Comparison of ENCODE assay signal across 8 mouse cellular contexts in the genomic region with DNA sequence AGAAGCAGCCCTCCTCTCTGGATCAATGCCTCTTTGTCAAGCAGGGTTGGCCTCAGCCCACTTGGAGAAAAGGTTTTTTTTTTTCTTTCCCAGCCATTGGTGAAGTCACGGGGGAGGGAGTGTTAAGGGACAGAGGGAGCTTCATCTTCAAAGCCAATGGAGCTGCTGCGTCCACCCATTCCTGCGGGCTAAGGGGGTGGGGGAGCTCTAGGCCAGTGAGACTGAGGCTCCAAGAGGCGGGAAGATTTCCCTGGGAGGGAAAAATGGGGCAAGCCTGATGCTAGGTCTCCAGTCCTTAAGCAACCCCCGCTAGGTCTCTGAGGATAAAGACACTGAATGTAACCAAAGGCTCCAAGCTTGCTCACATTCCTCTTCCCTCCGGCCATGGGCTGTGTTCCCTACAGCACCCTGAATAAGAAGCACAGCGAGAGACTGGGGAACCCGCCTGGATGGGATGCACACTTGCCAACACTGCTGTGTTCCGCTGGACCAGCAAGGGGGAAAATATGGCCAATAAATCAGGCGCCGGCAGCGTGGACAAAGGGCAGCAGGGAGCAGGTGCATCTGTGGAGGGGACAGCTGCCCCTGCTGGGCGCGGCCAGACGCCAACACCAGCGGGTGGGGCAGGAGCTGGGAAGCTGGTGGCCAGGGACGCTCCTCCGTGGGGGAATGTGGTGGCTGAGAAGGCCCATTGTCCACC. TPM values are rescaled to one million over a fixed set of nuclear protein-coding genes. Genes with fewer than 3 reads are reported as not detected.
DNase-seq lines count a peak whose midpoint lies in the region; ATAC-seq and TF ChIP-seq lines count a peak whose summit lies in the region.

No protein-coding gene starts in this region.

- H3K36me3 ChIP-seq in kidney, adult 2 months (ENCODE audit: control insufficient read depth, insufficient read depth, low read length): no peaks in the 10 kb centered on the region
- H3K36me3 ChIP-seq in neural tube, embryonic 14.5 days (ENCODE audit: control insufficient read depth, insufficient read depth, low read length): no peaks in the 10 kb centered on the region

- peak overlapping the region; percentile 35 for H3K4me2 ChIP-seq in neural tube, embryonic 14.5 days (ENCODE audit: low read depth, low read length)

- WGBS in kidney, adult 2 months: 54% methylated on average over 18 of the region's 18 CpGs
- 3% methylated on average over 18 of the region's 18 CpGs for WGBS in neural tube, embryonic 14.5 days

- no peak overlapping the region for H3K9ac ChIP-seq in neural tube, embryonic 14.5 days (replicated peaks; ENCODE audit: low read depth, low read length)

- H3K4me1 ChIP-seq in kidney, adult 2 months (ENCODE audit: control insufficient read depth, insufficient read depth, low read length): peaks cover 46% of the 10 kb centered on the region
- H3K4me1 ChIP-seq in neural tube, embryonic 14.5 days (ENCODE audit: control insufficient read depth, insufficient read depth, low read length): peaks cover 80% of the 10 kb centered on the region

- no peak for TF ChIP-seq CTCF in kidney, adult 2 months (conservative IDR thresholded peaks at IDR 0.05; ENCODE audit: insufficient read depth, insufficient read length, low read depth, low read length)

- DNase-seq in kidney, adult 2 months: peak; percentile 35
- no peak for DNase-seq in kidney, postnatal 14 days
- DNase-seq in cerebellum, postnatal 25 days: peak; percentile 44 to 53
- DNase-seq in heart, adult 9 months (ENCODE audit: low spot score in 2 of 2): peak; percentile 57 to 71
- peak; percentile 73 to 80 for DNase-seq in layer of hippocampus, postnatal 10 days (ENCODE audit: low spot score in 2 of 2)
- DNase-seq in ovary, postnatal 14 days (ENCODE audit: low spot score): no peak
- no peak for DNase-seq in adrenal gland, postnatal 14 days

- H3K27ac ChIP-seq in kidney, adult 2 months (ENCODE audit: insufficient read depth, low read depth, low read length): no peak overlapping the region
- H3K27ac ChIP-seq in neural tube, embryonic 14.5 days (ENCODE audit: low read depth, low read length): peak overlapping the region; percentile 88

- no peaks in the 10 kb centered on the region for H3K27me3 ChIP-seq in kidney, adult 2 months (replicated peaks; ENCODE audit: control insufficient read depth, insufficient read depth, low read length)
- no peaks in the 10 kb centered on the region for H3K27me3 ChIP-seq in neural tube, embryonic 14.5 days (ENCODE audit: control insufficient read depth, insufficient read depth, low read length)

- ATAC-seq in neural tube, embryonic 14.5 days (ENCODE audit: low read depth): peak; percentile 50

- no peaks in the 10 kb centered on the region for H3K9me3 ChIP-seq in neural tube, embryonic 14.5 days (ENCODE audit: control insufficient read depth, low read length)

- no peak overlapping the region for H3K4me3 ChIP-seq in kidney, adult 2 months (ENCODE audit: insufficient read depth, low read depth, low read length)
- no peak overlapping the region for H3K4me3 ChIP-seq in neural tube, embryonic 14.5 days (ENCODE audit: low read depth, low read length)

- no peak for TF ChIP-seq POLR2A in kidney, adult 2 months (IDR thresholded peaks at IDR 0.05; ENCODE audit: low read depth, low read length)

RNA-seq across cellular contexts. Expression of a gene that starts 29.0 kb away (rescaled TPM):
- 16.1 and 17.7 TPM in 2 replicates for polyA plus RNA-seq in kidney, adult 2 months (2012; rRNA removed)
- 10 to 100 TPM; 43.9 to 46.7 TPM for total RNA-seq in layer of hippocampus, postnatal 10 days (2021)
- 20.8 and 26.6 TPM in 2 replicates for polyA plus RNA-seq in neural tube, embryonic 14.5 days (2014; fragmentation: Nextera tagmentation; extraction: Ambion mirVana)
- total RNA-seq in adrenal gland, postnatal 14 days (2021): 27.5 and 35.7 TPM in 2 replicates

RNA-seq across cellular contexts. Expression of a gene that starts 42.5 kb away (rescaled TPM):
- polyA plus RNA-seq in kidney, adult 2 months (2012; rRNA removed): 71.1 and 87.5 TPM in 2 replicates
- total RNA-seq in layer of hippocampus, postnatal 10 days (2021): 10 to 100 TPM; 43.9 to 46.1 TPM
- 27.2 and 35.2 TPM in 2 replicates for polyA plus RNA-seq in neural tube, embryonic 14.5 days (2014; fragmentation: Nextera tagmentation; extraction: Ambion mirVana)
- 50.1 and 54.6 TPM in 2 replicates for total RNA-seq in adrenal gland, postnatal 14 days (2021)

Comparison
In these comparisons a context has a peak if more than half of its experiments do, and no peak if none do; other contexts are left out.
1. DNase-seq: peak in kidney, adult 2 months (single experiment), cerebellum, postnatal 25 days (2 of 2), heart, adult 9 months (2 of 2) and layer of hippocampus, postnatal 10 days (2 of 2); none in kidney, postnatal 14 days (single experiment), ovary, postnatal 14 days (single experiment) and adrenal gland, postnatal 14 days (single experiment).